Mouse (Mus musculus): ENCODE results near the gene Npb.

- no peak for TF ChIP-seq CTCF (IDR thresholded peaks at IDR 0.05; ENCODE audit: low read depth)
- no peak for TF ChIP-seq EP300 (IDR thresholded peaks at IDR 0.05; ENCODE audit: low read depth)
Observed at GRCm38 (mm10) chr11:120617519-120618112, 9.3 kb downstream of the Npb start, which contains the start of gene Pcyt2.

Measured in liver, postnatal 0 days (tissue).